Mouse (Mus musculus) neural tube, postnatal 0 days (tissue): Measurements from ENCODE around the gene Nat8f2. TPM values are rescaled to one million over a fixed set of nuclear protein-coding genes. Genes with fewer than 3 reads are reported as not detected.

Experiments used
- polyA plus RNA-seq: library from polyadenylated mRNA; unstranded; fragments of >200 nt; fragmentation: Nextera tagmentation; extraction: Ambion mirVana; gene quantifications from 2 replicates; pipeline ENCODE4 v1.2.1, GENCODE M21; 2015

The Nat8f2 gene
- polyA plus RNA-seq: not detected in 2 replicates

DNA sequence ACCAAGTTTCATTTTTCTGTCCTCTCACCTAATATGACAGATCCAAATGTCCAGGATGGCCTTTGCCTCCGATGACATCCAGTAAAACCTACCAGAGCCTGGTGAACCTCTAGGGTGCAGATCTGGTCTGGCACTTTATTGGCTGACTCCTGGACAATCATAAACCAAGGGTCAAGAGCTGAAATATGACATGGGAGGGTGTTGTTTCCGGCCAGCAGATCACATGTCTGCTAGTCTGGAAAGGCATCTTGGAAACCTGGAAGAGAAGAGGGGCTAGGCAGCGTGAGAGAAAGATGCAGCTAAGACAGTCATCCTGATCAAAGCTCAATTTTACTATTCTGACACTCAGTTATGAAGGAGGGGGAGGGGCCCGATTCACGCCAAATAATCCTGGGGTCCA is at the start of gene Nat8f2:
TSS of gene Nat8f2 (minus strand) at position 153 of the 400 bp plus-strand sequence.

DNA sequence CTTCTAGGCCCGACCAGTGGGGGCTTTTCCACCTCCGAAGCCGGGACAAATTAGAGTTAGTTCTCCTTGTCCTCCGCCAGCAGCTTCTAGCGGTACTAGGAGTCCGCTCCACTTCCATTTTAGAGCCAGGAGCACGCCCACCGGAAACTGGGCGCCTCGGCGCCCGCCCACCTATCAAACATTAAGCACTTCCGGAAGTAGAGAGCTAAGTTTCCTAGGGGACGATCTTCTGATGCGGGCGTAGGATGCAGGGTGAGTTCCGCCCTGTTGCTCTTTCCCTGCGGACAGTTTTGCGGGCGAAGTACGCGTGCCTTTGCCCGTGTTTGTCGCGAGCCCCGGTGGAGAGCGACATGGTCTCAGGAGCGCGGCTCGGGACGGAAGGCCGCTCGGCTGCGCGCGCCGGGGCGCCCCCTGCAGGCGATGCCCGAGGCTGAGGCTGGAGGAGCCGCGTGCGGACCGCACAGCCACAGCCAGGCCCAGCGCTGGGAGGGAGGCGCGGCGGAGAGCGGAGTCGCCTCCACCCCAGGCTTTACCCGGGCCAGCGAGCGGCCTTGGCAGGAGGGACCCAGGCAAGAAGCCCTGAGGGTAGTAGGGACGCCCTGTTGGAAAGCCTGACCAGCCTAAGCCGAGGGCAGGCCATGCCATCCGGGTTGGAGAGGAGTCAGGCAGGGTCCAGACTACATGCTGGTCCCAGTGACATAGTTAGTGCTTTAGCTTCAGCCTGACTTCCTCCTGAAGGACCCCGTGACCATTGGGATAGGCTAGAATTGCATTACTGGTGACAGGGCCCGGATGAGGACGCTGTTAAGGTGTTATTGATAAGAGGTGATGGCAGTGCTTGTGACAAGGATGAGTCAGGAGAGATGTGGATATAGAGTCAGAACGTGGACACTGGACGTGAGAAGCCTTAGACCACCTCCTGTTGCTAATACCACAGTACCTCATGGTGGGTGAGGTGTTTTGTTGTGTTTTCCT is 46.9 kb upstream of the Nat8f2 start, which contains the start of gene Nat8f1:
TSS of gene Nat8f1 (minus strand) at position 149 of the 975 bp plus-strand sequence.

DNA sequence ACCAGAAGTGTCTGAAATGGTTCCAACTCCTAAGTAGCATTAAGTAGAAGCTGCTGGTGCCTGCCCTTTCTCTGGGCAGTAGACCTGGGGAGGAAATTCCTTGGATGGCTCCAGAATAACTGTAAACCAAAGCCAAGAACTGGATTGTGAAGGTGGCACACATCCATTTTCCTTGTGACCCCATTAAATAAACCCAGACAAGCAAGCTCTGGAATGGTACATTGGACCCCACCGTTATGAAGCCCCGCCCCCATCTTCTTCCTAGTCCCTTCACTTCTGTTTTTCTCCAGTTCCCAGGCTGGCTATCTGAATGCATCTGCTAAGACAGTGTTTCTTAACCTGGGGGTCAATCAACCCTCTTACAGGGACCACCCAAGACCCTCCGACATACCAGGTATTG is 42.6 kb upstream of the Nat8f2 start, which contains the start of gene Tprkb:
TSS of gene Tprkb (plus strand) at position 279 of the 400 bp plus-strand sequence.

DNA sequence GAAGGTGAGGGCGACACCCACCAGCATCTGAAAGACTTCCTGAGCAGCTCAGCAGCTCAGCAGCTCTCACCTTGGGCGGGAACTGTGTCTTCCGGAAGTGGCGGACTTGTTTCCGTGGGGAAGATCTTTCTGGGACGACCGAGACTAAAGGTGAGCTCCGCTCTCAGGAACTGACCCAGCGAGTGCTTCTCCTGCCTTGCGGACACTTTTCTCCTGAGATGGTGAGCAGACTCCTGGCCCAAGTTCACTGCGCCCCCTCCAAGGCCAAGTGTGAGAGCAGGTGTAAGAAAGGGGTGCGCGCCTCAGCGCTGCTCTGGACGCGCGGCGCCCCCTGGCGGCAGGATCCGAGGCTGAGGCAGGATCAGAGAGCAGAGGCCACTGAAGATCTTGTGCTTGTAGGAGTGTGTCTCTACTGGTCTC is 35.7 kb upstream of the Nat8f2 start, which contains the start of gene Nat8f4:
TSS of gene Nat8f4 (minus strand) at position 243 of the 420 bp plus-strand sequence.

DNA sequence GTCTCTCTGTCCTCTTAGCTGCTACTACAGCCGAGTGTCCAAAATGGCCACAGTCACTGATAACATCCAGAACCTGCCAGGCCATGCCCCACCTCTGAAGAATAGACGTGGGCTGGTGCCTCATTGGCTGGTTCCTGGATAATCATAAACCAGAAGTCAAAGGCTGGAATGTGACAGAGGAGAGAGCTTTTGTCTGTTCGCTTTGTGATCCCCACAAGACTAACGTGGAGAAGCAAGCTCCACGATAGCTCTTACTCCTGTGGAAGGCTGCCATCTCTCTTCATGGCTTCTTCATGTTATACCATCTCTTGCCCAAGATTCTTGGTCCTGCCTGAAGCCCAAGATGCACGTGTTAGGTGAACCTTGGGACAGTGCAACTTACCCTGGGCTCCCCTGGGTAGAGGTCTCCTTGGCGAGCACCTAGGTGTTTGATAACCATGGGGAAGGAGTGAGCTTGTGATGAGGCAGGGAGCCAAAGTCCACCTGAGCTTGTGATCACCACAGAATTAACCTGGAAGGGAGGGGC is 37.1 kb downstream of the Nat8f2 start, which contains the start of gene Nat8:
TSS of gene Nat8 (minus strand) at position 287 of the 526 bp plus-strand sequence.

DNA sequence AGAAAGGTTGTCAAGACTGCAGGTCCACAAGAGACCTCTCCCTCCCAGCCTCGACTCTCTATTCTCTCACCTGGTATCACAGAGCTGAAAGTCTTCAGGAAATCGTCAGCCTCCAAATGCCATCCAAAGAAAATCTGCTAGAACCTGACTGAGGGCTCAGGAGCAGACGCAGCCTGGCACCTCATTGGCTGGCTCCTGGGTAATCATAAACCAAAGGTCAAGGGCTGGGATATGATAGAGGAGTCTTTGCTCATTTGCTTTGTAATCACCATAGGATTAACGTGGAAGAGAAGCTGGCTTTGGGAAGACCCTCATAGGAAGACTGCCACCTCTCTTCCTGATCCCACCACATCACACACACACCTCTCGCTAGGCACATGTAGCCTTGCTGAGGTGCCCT is 48.1 kb downstream of the Nat8f2 start, which contains the start of the genes Nat8f6 and Nat8f5:
TSS of gene Nat8f6 (minus strand) at position 118 of the 400 bp plus-strand sequence.
TSS of gene Nat8f5 (minus strand) at position 136 of the 400 bp plus-strand sequence.

Other genes with a start within 250 kb of the Nat8f2 start
- 0.14 and 0.31 TPM in 2 replicates for gene Nat8f7, start 156.0 kb downstream of the Nat8f2 start, polyA plus RNA-seq
- gene Nat8f3, start 103.4 kb downstream of the Nat8f2 start, polyA plus RNA-seq: 0.10 and 0.17 TPM in 2 replicates
- gene Nat8f6, start 48.2 kb downstream of the Nat8f2 start, polyA plus RNA-seq: not detected in 2 replicates
- 0.56 and 0.89 TPM in 2 replicates for gene Nat8f5, start 48.2 kb downstream of the Nat8f2 start, polyA plus RNA-seq
- 0.76 and 0.77 TPM in 2 replicates for gene Nat8, start 37.1 kb downstream of the Nat8f2 start, polyA plus RNA-seq
- gene Nat8f4, start 35.7 kb upstream of the Nat8f2 start, polyA plus RNA-seq: 4.6 and 5.1 TPM in 2 replicates
- gene Tprkb, start 42.7 kb upstream of the Nat8f2 start, polyA plus RNA-seq: 64.7 and 72.3 TPM in 2 replicates
- 28.1 and 28.9 TPM in 2 replicates for gene Nat8f1, start 46.5 kb upstream of the Nat8f2 start, polyA plus RNA-seq
- 37.5 and 38.1 TPM in 2 replicates for gene Dusp11, start 92.5 kb upstream of the Nat8f2 start, polyA plus RNA-seq
- gene Figla, start 147.0 kb upstream of the Nat8f2 start, polyA plus RNA-seq: not detected in 2 replicates
- gene Add2, start 159.5 kb upstream of the Nat8f2 start, polyA plus RNA-seq: 72.9 and 84.4 TPM in 2 replicates